Mouse (Mus musculus) bone marrow, adult 2 months (tissue): ENCODE results near the gene Olfr1341.

ENCODE experiments used
- CTCF ChIP-seq: fragments of 200-500 bp; IDR thresholded peaks from 2 replicates; pipeline ENCODE4 v1.5.1; 2011; ENCODE audit warnings: low read length, control low read depth; ENCODE audit not compliant: control insufficient read depth, insufficient read depth
- POLR2A ChIP-seq: fragments of 200-500 bp; IDR thresholded peaks from 2 replicates; pipeline ENCODE4 v1.6.1; 2011; ENCODE audit warnings: low read depth, mild to moderate bottlenecking, control low read depth, low read length, borderline replicate concordance; ENCODE audit not compliant: control insufficient read depth

DNA sequence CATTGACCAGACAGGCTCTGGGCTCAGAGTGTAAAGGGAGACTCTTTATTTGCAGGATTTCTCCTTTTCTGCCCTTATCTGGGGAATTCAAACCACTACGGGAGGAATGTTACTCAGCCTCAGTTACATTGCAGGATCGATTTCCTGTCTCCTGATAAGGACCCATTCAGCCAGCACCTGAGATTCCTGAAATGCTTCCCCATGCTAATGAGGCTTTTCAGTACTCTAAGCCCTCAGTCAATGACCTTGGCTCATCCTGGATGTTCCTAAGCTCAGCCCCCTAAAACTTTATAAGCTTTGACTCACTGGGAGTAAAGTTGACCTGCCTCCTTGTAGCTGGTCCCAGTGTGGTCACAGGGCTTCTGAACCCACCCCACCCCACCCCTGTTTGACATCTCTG is 16.2 kb upstream of the Olfr1341 start:
- TF ChIP-seq CTCF, result no peak
- TF ChIP-seq POLR2A, result no peak
